Mouse (Mus musculus) ovary, postnatal 14 days (tissue): ENCODE measurements around the gene Gm49340.
"Not testable (repeated sequence)": the region's sequence is repeated elsewhere in the genome, so short reads cannot be mapped to it uniquely, and the experiment has no call there.

Source experiments
- DNase-seq: peaks from one replicate; pipeline ENCODE4 v3.0.0; 2022; ENCODE audit warnings: low spot score

The Gm49340 gene

DNA sequence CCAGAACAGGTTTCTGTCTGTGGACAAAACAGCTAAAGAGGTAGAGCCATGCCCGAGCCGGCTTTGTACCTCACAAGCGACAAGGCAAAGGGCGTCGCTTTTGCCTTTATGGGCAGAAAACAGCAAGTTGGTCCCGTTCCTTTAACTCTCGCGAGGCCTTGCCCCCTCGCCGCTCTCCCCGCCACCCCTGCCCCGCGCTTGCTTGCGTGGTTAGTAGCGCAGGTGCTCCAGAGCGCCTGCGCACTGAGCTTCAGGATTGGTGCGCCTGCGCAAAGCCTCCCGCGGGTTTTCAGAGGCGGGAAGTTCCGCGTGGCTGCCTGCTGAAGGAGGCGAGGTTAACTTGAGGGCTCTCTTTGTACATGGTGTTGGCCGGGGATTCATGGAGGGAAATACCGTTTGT is at the start of gene Gm49340, which contains the start of the genes Aspa and Spata22:
Gene Gm49340, plus strand, starts transcription at position 300 of the 400 bp plus-strand sequence.
Gene Aspa, minus strand, starts transcription at position 155 of the 400 bp plus-strand sequence.
Gene Spata22, plus strand, starts transcription at position 300 of the 400 bp plus-strand sequence.
- no peak for DNase-seq

DNA sequence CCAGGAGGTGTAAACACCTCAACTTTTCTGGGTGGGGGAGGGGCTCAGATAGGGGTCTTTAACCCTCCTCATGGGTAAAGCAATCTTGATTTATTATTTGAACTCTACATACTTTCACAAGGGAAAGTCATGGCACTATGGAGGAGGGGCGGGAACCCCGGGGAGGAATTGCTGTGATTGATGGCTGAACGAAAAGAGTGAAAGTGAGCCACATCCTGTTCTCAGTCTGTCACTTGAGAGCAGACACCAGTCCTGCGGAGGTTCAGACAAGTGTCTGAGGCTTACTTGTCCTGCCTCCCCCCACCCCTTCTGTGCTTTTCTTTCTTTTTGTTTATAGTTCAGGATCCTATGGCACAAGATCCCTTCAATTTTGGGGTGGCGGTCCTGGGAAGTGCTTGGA is 48.8 kb upstream of the Gm49340 start:
- DNase-seq: no peak

DNA sequence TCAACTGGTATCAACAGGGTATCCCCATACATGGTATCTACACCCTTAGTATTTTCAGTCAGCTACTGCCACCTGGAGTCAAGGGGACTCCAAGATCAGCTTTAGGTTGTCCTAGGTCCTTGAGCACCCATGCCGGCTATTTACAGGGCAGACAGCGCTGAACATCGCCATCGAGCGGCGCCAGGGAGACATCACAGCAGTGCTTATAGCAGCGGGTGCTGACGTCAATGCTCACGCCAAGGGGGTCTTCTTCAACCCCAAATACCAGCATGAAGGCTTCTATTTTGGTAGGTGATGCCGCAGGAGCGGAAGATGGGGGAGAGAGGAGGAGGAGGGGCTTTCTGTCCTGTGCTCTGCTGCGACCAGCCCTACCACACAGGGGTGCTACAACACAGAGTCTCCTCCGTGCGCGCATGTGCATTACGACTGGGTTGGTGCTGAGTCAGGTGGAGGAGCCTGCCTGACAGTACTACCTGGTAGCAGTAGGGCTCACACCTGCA is 48.0 kb upstream of the Gm49340 start:
- peak; percentile 22 for DNase-seq

DNA sequence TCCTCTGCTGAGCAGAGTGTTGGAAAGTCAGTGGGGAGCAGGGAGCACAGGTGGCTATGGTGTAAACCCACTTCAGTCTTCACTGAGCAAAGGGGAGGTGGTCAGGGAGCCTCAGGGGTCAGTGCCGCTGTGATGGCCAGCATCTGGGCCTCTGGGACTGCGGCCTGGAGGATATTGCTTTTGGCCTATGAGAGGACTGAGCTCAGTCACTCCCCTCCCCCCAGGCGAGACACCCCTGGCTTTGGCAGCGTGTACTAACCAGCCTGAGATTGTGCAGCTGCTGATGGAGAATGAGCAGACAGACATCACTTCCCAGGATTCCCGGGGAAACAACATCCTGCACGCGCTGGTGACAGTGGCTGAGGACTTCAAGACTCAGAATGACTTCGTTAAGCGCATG is 46.2 kb upstream of the Gm49340 start:
- no peak for DNase-seq

DNA sequence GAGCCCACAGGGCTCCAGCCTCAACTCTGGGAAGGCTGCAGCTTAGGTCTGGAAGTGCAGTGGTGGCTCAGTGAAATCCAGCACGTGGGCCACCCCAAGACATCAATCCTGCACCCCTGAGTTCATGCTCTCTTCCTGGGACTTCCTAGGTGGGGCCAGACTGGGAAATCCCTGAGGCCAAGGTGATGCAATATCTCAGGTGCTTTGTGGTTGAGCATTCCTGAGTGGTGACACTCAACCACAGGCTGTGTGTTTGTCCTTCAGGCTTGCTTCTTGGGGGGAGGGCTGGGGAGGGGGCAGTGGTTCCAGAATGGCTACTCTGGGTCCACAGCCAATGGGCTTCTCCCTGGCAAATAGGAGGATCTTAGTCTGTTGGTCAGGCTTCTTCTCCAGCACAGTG is 45.6 kb upstream of the Gm49340 start:
- DNase-seq: no peak

DNA sequence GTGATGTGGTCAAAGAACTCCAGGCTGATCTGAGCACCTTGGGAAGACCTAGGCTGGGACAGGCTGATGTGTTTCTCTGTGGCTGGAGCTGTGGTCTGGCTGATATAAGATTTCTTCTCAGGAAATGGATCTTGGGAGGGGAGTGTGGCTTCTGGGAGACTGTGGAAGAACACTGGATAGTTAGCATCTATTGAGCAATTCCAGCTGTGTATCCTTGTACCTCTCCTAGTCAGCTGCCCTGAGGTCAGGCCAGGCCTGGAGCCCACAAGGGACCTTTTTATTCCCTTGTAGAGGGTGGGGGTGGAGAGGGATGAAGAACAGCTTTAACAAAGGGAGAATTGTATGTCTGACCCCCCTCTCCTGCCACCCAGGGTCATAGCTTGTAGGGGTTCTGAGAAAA is 45.2 kb upstream of the Gm49340 start:
- DNase-seq: no peak

DNA sequence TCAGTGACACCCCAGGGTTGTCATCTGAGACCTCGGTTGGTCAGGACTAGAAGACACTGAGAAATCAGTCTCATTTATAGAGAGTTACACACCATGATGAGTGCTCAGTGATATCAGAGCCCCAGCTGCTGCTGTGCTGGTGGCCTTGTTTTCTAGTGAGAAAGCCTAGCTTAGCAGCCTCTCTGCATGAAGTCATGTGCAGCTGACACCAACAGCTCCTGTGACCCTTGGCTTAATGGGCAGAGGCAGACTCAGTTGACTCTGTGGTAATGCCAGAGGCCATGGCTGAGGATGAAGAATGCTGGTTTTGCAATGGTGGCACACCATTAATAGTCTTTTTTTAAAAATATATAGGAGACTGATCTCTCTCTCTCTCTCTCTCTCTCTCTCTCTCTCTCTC is 39.9 kb upstream of the Gm49340 start:
- no peak for DNase-seq

DNA sequence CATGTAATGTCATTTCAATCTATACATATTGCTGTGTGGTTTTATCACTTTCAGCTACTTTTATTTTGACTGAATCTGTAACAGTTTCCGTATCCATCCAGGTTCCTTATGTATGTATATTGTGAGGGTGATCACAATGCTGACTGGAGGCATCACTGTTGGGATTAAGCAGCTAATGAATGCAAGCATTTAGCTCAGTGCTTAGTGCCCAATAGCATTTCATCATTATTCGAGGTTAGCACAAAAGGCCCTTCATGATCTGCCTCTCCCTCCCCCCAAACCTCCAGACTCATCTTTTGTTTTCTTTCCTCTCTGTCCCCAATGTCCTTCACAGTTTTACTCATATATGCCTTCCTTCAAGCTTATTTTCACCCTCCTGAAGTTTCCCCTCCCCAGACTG is 26.4 kb upstream of the Gm49340 start:
- no peak for DNase-seq

DNA sequence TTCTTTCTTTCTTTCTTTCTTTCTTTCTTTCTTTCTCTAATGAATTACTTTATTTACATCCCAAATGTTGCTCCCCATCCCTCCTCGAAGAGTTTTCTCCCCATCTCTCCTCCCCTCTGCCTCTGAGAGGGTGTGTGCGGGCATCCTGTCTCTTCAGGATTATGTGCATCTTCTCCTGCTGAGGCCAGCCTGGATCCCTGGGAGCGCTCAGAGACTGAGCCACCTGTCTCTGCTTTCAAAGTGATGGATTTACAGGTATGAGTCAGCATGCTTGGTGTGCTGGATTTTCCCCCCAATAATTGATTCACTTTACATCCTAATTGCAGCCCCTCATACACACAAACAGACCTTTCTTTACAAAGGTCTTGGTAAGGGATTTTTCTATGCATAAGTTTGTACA is 13.6 kb upstream of the Gm49340 start:
- no peak for DNase-seq

DNA sequence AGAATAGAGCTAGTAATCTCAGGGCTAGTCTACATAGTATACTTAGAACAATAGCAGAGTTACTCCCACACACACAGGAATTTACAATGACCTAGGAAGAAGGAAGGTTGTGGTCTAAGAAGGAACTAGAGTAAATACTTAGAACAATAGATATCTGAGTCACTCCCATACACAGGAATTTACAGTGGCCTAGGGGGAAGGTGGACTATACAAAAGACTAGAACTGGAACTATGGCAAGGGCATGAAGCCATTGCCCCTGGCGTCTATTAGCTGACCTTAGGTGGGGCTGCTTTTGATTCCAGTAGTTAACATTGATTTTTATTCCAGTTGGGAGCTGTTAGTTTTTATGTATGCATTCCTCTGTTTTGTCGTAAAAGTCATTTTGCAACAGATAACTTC is 11.0 kb upstream of the Gm49340 start:
- DNase-seq: not testable (repeated sequence)

DNA sequence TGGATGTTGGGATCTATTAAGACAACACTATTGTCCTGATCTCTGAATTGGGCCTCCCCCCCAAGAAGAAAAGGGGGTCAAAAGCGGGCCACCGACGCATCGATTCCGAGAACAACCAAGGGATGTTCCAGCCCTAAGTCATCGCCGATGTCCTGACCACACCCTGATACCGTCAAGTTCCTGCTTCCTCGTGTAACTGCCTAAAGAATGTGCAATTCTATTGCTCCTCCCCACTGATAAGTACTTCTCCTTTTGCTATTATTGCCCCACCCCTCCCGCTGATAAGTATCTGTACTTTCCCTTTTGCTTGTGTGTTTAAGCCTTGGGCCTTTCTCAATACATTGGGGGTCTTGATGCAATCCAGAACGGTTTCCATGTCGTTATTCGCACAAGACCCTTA is 8.5 kb upstream of the Gm49340 start:
- DNase-seq: not testable (repeated sequence)

DNA sequence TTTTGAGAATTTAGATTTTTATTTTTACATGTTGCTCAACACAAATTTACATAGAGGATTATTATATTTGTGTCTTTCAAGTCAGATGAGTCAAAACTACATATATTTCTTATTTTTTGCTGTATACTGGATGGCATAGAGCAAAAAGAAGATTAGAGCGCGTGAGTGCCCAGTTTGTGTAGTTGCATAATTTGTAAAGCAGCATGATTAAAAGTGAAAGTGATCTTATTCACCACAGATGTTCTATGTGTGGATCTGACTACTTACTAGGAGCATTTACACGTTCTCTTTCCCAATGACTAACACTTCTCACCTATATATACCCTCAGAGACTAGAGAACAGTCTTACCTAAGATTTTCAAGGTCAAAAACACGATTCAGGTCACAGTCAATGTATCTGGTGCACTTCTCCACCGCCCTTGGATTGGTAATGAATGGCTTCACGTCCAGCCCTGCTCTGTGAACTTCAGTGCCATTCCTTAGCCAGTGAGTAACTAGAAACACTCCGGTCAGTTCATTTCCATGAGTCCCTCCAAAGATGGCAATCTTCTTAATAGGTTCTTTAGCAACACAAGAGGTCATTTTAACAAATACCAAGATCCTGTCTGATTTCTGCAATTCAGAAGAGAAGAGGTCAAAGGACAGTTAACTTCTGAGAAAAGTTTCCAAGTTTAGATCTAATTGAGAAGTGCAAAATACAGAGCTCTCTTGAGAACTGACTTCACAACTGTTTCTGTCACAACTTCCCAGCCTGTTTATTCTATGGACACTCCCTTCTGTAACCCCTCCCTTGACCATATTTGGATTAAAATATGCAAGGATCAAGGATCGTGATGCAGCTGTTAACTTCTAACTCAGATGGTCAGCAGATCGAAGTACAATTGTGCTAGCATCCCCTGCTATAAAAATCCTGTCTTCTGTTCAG is 5.4 kb upstream of the Gm49340 start:
- DNase-seq: no peak

DNA sequence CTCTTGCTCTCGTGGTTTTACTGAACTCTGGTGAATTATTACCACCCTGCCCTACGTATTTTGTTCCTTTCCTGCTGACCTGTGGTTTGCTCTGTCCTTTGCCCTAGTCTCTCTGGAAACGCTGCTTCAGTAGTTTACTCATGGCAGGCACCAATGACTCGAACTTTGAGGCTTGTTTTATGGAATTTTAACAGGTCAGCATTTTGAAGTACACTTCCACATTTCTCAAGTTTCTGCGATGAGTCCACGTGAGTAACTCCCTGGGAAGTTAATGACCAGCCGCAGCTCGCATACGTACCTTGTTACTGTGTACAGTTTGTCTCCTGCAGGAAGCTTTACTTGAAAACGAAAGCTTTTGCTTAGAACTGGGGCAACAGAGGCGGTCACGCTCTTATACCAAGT is 3.1 kb upstream of the Gm49340 start:
- DNase-seq: no peak

DNA sequence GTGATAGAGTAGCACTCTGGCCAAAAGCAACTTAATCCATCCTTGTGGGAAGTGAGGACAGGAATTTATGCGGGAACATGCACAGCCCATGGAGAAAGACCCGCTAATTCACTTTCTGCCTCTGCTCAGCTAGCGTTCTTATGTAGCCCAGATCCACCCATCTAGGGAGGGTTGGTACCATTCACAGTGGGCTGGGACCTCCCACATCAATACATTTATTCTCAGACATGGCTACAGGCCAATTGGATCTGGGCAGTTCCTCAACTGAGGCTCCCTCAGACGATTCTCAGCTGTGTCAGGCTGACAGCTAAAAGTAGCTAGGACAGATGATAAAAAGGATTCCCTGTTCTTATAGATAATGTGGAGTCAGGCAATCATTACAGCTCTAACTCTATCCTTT is 2.2 kb upstream of the Gm49340 start:
- no peak for DNase-seq

DNA sequence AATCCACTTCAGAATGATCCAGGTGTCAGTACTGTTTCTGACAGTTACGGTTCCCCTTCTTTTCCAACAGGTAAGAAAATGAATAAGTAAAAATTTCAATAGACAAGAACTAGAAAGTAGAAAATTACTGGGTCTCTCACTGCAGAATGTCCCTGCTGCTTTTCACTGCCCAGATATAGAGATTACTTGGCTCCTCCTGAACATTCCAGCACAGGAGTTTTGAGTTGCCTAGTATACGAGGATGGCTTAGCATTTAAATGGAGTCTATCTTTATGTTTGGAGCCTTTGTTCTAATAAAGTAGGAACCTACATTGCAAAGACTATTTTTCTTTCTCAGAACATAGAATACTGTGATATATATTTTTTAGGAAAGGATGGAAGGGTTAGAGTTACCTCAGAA is 3.8 kb downstream of the Gm49340 start:
- no peak for DNase-seq

DNA sequence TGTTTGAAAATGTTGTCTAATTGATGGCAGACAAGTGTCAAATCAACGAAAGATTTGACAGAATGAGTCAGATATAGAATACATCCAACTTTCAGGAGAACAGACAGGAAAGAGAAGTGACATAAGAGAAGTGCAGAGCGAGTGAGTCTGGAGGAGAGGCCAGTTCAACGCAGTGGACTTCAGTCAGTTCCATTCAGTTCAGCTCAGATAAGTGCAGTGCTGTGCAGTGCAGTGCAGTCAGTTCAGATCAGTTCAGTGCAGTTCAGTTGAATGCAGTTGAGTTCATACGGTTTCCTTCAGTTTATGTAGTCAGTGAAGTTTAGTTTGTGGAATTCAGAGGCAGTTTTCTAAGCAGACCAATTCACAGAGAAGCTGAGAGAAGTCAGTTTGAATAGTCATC is 7.4 kb downstream of the Gm49340 start:
- no peak for DNase-seq

DNA sequence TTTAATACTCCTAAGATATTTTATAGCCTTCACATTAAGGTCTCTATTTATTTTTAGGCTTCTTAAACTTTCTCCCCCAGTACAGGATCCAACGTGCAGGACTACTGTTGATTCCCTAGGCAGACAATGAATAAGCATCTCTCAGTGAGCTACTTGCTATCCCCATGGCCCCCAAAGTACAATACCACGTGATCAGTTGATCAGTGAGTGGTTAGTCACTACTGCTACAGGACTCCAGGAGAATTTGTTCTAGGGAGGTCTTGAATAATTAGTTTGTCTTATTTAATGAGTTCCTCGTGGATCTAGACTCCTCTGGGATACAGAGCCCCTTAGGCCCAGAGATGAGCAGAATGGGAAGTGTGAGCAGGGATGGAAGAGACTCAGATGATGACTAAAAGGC is 20.9 kb downstream of the Gm49340 start, which contains the start of gene Olfr20:
Gene Olfr20, plus strand, starts transcription at position 301 of the 400 bp plus-strand sequence.
- no peak for DNase-seq

DNA sequence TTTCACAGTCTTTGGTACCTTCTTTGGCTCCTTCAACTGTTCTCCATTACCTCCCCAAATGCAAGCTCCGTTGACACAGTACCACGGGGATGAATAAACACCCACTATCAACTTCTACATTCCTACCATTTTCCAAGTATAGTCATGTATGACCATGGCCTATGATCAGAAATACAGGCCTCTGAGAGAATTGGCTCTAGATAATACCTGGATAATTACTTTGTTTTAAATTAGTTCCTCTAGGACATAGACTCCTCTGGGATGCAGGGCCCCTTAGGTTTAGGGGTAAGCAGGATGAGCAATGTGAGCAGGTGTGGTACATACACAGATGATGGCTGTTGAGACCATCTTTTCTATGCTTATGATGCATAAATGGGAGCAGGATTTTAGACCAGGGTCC is 41.4 kb downstream of the Gm49340 start, which contains the start of gene Olfr376:
Gene Olfr376, plus strand, starts transcription at position 301 of the 400 bp plus-strand sequence.
- DNase-seq: no peak

DNA sequence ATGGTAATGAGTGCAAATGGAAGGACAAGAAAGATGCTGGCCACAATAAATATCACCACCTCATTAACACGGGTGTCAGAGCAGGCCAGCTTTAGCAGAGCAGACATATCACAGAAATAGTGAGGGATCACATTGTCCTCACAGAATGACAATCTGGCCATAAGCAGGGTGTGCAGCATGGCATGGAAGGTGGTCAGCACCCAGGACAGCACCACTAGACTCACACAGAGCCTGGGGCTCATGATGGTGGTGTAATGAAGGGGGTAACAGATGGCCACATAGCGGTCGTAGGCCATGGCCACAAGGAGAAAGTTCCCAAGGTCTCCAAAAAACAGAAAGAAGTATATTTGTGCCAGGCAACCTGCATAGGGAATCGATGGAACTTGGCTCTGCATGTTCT is 65.8 kb downstream of the Gm49340 start:
- DNase-seq: no peak

DNA sequence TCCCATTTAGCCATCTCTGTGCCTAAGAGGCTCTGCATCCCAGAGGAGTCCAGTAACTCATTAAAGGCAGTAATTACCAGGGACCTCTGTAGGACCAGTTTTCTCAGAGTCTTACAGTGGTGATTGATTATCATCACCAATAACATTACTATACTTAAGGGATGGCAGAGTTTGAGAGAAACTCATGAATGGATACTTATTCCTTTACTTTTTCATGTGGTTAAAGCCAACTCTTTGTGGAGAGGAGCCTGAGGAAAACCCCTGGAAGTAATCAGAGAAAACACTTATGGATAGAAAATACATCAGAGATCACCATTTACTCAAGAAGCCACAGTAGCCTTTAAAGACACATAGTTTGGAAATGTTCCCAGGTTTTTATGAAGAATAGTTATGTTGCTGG is 70.0 kb downstream of the Gm49340 start, which contains the start of gene Olfr1:
Gene Olfr1, minus strand, starts transcription at position 101 of the 400 bp plus-strand sequence.
- no peak for DNase-seq
